Mouse (Mus musculus) limb, embryonic 11.5 days (tissue): ENCODE data around the gene 4930432K21Rik. TPM values are rescaled to one million over a fixed set of nuclear protein-coding genes. Genes with fewer than 3 reads are reported as not detected.

Source experiments
- ATAC-seq: fragments of 200-750 bp; cut with Nextera tagmentation; 2 replicates; pipeline ENCODE4 v1.8.0; 2017; ENCODE audit warnings: low read depth; ENCODE audit not compliant: insufficient number of reproducible peaks, low FRiP score, low TSS enrichment
- DNase-seq: peaks from one replicate; pipeline ENCODE4 v3.0.0-alpha.2; 2015; ENCODE audit warnings: low spot score
- H3K27ac ChIP-seq: fragments of 300-500 bp; sonication (generic); replicated peaks from 2 replicates; pipeline ENCODE4 v1.5.1; 2014; ENCODE audit warnings: low read depth, mild to moderate bottlenecking, low read length
- H3K27me3 ChIP-seq: fragments of 300-500 bp; sonication (generic); 2 replicates; pipeline ENCODE4 v1.6.1; 2014; ENCODE audit warnings: mild to moderate bottlenecking, low read length, mixed read lengths; ENCODE audit not compliant: control insufficient read depth, insufficient read depth
- H3K36me3 ChIP-seq: fragments of 300-500 bp; sonication (generic); 2 replicates; pipeline ENCODE4 v1.6.1; 2014; ENCODE audit warnings: mild to moderate bottlenecking, low read length, moderate library complexity, mixed read lengths; ENCODE audit not compliant: control insufficient read depth, insufficient read depth
- H3K4me1 ChIP-seq: fragments of 300-500 bp; sonication (generic); 2 replicates; pipeline ENCODE4 v1.6.1; 2014; ENCODE audit warnings: low read length, mixed read lengths; ENCODE audit not compliant: control insufficient read depth, insufficient read depth
- H3K4me2 ChIP-seq: fragments of 300-500 bp; sonication (generic); 2 replicates; pipeline ENCODE4 v1.6.1; 2014; ENCODE audit warnings: low read depth, mild to moderate bottlenecking, moderate library complexity; ENCODE audit not compliant: severe bottlenecking
- H3K4me3 ChIP-seq: fragments of 300-500 bp; sonication (generic); 2 replicates; pipeline ENCODE4 v1.5.1; 2014; ENCODE audit warnings: low read depth, low read length
- H3K9ac ChIP-seq: fragments of 300-500 bp; sonication (generic); 2 replicates; pipeline ENCODE4 v1.6.1; 2014; ENCODE audit warnings: mild to moderate bottlenecking, low read length
- H3K9me3 ChIP-seq: fragments of 300-500 bp; sonication (generic); 2 replicates; pipeline ENCODE4 v1.6.1; 2016; ENCODE audit warnings: low read length; ENCODE audit not compliant: control insufficient read depth
- WGBS: fragments of 180-500 bp; shearing (Covaris S2); extraction: QIAGEN DNeasy Blood & Tissue Kit; methylation state at CpG from one replicate; pipeline ENCODE4 v1.1.7; 2014; 5-methylcytosine and 5-hydroxymethylcytosine counted together
- polyA plus RNA-seq: library from polyadenylated mRNA; unstranded; fragments of >200 nt; fragmentation: Nextera tagmentation; extraction: Ambion mirVana; gene quantifications from 2 replicates; pipeline ENCODE4 v1.2.1, GENCODE M21; 2014

The 4930432K21Rik gene
- polyA plus RNA-seq, 1 experiment from 2014 or later: 0.61 TPM

DNA sequence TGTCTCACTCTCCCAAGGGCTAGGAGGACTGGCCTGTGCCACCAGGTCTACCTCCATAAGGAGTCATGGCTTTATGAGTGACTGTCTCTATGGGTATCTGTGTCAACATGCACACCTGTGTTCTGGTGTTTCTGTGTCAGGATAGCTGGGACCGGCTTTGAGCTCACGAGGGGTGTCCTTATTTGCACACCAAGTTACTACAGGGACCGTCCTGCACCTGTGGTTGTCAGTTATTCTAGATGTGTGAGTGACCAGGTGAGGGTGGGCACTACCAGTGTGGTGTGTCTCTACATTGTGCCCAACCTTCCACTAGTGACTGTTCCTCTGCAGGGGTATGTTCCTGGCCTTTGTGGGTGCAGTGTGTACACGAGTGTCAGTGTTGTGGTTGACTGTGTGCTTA, 35.0 kb downstream of the 4930432K21Rik start:
- peaks cover 42% of the 10 kb centered on the region for H3K4me1 ChIP-seq
- 54% methylated on average over 4 of the region's 4 CpGs for WGBS
- H3K36me3 ChIP-seq: peaks cover 4% of the 10 kb centered on the region
- H3K4me2 ChIP-seq: peak overlapping the region; percentile 59
- H3K27ac ChIP-seq: peak overlapping the region; percentile 93
- peak overlapping the region; percentile 99 for H3K9ac ChIP-seq
- H3K4me3 ChIP-seq: peak overlapping the region; percentile 83
- ATAC-seq (no peak), DNase-seq (no peak)
- no peaks in the 10 kb centered on the region for H3K9me3 ChIP-seq
- H3K27me3 ChIP-seq: no peaks in the 10 kb centered on the region

DNA sequence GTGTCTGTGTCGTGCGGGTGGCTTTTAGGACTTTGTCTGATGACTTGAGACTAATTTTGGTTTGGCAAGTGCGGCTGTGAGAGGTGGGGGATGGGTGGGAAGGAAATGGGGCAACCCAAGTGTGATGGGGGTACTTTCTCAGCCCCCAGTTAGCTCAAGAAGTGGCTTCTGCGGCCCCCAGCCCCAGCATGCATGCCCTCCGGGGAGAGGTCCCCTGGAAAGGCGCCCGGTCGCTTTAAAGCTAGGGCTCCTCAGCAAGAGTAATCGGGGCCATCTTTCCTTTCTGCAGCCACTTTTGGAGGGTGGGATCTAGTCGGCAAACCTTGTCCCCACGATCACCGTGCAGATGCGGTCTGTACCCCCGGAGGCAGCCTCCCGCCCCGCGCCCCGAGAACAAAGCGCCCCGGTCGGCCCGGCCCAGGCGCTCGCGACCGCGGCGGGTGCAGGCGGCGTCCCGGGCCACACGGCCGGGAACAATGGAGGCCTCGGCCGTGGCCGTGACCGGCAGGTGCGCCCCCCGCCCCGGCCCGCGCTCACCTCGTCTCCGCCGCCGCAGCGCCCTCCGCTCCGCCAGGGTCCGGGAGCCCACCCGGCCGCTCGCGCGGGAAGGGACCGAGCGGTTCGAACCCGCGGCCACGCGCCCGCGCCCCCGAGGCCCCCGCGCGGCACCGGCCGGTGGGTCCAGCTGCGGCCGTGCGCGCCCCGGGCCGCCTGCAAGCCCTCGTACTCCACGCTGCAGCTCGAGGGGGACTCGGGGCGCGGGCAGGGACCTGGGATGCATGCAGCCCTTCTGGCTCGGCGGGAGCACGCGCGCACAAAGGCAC, 35.6 kb downstream of the 4930432K21Rik start:
- peaks cover 40% of the 10 kb centered on the region for H3K4me1 ChIP-seq
- no peaks in the 10 kb centered on the region for H3K27me3 ChIP-seq
- H3K9ac ChIP-seq: peak overlapping the region; percentile 99
- no peaks in the 10 kb centered on the region for H3K9me3 ChIP-seq
- H3K4me3 ChIP-seq: peak overlapping the region; percentile 83
- H3K36me3 ChIP-seq: peaks cover 3% of the 10 kb centered on the region
- peak overlapping the region; percentile 59 for H3K4me2 ChIP-seq
- H3K27ac ChIP-seq: peak overlapping the region; percentile 93
- 1% methylated on average over 65 of the region's 87 CpGs for WGBS
- DNase-seq (peak; percentile 78), ATAC-seq (no peak)

DNA sequence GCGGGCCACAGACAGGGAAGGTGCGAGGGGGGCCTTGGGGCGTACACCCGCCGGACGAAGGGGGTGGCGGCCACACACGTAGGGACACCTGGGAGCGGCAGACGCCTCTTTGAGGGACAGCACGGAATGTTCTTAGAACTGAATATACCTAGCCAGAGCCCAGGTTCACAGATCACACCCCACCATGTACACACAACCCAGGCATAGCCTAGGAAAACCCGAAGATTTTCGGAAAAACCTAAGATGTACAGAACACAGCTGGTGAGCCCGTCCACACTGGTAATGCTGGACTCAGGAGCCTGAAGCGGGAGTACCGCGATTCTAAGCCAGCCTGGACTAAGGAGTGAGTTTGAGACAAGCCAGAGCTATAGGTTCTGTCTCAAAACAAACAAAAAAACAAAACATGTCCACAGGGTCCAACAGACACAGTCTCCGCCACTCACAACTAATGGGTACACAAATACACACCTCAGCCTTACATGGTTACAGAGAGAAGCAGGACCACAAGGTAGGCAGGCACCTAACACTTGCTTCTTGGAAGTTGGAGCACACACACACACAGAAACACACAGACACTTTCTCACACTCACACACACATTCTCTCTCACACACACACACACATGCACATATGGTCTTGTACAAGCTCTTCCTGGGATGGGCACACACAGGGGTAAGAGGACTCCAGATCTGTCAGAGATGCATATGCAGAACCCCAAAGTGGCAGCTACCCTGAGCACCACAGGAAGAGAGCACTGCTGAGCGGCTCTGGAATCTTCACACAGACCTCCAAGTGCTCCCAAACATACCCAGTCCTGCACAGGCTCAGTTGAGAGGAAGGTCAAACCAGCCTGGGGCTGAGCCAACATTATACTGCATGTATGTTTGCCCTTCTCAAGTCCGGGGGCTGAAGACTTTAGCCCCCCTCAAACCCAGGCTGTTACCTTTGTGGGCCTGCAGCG, 36.5 kb downstream of the 4930432K21Rik start:
- no peaks in the 10 kb centered on the region; the same call in 1 of the 2 replicates for H3K36me3 ChIP-seq
- peak overlapping the region; percentile 93 for H3K27ac ChIP-seq
- ATAC-seq: no peak
- 19% methylated on average over 21 of the region's 21 CpGs for WGBS
- H3K9me3 ChIP-seq: no peaks in the 10 kb centered on the region
- H3K9ac ChIP-seq: peak overlapping the region; percentile 99
- H3K27me3 ChIP-seq: no peaks in the 10 kb centered on the region
- no peak for DNase-seq
- peak overlapping the region; percentile 59 for H3K4me2 ChIP-seq
- H3K4me1 ChIP-seq: peaks cover 34% of the 10 kb centered on the region
- peak overlapping the region; percentile 83 for H3K4me3 ChIP-seq

DNA sequence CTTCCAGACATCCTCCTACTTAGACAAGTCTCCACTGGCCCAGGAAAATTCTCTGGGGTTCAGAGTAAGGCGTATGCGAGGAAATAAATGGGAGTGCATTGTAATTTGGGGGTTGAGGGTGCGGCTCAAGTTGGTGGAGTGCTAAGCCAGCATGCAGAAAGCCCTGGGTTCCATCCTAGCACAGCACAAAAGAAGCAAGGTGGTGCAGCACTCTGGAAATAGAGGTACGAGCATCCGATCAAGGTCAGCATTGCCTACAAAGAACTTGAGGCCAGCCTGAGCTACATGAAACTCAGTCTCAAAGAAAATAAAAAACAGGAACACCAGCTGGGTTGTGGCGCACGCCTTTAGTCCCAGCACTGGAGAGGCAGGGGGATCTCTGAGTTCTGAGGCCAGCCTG, 37.3 kb downstream of the 4930432K21Rik start, which contains the start of gene Nanos3:
Nanos3 (minus strand) TSS at position 101 of the 400 bp plus-strand sequence.
- Histone ChIP-seq H3K36me3 (no peaks in the 10 kb centered on the region; the same call in 1 of the 2 replicates), H3K9me3 (no peaks in the 10 kb centered on the region), H3K9ac (peak within 1 kb of the TSS; percentile 99), H3K27me3 (no peaks in the 10 kb centered on the region), H3K27ac (peak within 1 kb of the TSS; percentile 93; the same call in 1 of the 2 replicates), H3K4me2 (peak within 1 kb of the TSS; percentile 59), H3K4me1 (peaks cover 27% of the 10 kb centered on the region), H3K4me3 (peak within 1 kb of the TSS; percentile 83)
- 91% methylated on average over 7 of the region's 7 CpGs for WGBS
- ATAC-seq: no peak
- no peak for DNase-seq

DNA sequence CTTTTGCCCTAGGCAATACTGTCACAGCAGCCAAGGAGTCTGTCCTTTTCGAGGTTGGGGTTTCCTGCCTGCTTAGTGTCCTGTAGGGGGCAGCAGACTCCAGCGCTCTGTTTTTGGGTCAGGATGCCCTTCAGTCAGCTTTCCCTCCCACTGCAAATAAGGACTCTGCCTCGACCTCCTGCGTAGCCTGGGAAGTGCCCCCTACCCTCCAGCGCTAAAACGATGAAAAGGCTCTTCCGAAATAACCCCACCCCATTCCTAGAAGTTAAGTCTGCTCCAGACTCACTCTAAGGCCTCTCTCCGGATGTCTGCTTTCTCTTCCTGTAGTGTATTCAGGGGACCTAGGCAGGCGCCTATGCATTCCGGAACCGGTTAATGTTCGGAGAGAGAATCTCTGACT, 38.7 kb downstream of the 4930432K21Rik start:
- Histone ChIP-seq H3K36me3 (no peaks in the 10 kb centered on the region; the same call in 1 of the 2 replicates), H3K4me3 (peak overlapping the region; percentile 22), H3K27me3 (no peaks in the 10 kb centered on the region), H3K4me2 (peak overlapping the region; percentile 76), H3K4me1 (peaks cover 14% of the 10 kb centered on the region), H3K27ac (no peak overlapping the region), H3K9me3 (no peaks in the 10 kb centered on the region), H3K9ac (peak overlapping the region; percentile 44; the same call in 1 of the 2 replicates)
- under 1% methylated on average over 12 of the region's 12 CpGs for WGBS
- DNase-seq (peak; percentile 84), ATAC-seq (no peak)

DNA sequence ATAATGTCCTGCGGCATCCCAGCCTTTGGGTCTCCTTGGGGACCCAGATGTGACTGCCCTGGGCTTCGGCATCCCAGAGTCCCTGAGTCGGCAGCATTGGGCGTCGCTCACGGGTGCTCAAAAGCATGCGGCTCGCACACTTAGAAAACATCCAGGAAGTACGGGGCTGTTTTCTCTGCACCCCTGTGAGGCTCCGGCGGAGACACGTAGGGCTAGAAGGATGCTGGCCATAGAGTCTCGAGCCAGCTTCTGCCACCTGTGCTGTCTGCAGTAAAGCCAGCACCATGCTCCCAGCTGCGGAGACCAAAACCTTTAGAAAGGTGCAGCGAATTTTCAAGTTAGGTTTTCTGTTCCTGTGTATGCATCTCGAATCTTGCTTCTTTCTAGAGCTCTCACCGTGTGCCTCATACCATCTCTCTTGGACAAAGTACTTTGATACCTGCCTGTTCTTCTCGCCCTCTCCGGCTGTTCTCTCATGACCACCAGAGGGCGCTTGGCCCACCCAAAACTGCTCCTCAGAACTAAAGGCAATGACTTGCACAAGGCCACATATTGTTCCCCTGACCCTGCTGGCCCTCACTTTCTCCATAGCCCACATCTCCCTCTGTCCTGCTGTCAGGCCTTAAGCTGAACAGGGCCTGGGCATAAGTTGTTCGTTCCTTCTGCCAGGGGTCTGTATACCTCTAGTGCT, 39.4 kb downstream of the 4930432K21Rik start:
- no peaks in the 10 kb centered on the region for H3K9me3 ChIP-seq
- peak overlapping the region; percentile 22 for H3K4me3 ChIP-seq
- peaks cover 16% of the 10 kb centered on the region for H3K4me1 ChIP-seq
- H3K27ac ChIP-seq: no peak overlapping the region
- peak overlapping the region; percentile 44 for H3K9ac ChIP-seq
- H3K27me3 ChIP-seq: no peaks in the 10 kb centered on the region
- 4% methylated on average over 21 of the region's 21 CpGs for WGBS
- peak; percentile 85 for DNase-seq
- H3K4me2 ChIP-seq: peak overlapping the region; percentile 76
- ATAC-seq: no peak
- no peaks in the 10 kb centered on the region for H3K36me3 ChIP-seq

DNA sequence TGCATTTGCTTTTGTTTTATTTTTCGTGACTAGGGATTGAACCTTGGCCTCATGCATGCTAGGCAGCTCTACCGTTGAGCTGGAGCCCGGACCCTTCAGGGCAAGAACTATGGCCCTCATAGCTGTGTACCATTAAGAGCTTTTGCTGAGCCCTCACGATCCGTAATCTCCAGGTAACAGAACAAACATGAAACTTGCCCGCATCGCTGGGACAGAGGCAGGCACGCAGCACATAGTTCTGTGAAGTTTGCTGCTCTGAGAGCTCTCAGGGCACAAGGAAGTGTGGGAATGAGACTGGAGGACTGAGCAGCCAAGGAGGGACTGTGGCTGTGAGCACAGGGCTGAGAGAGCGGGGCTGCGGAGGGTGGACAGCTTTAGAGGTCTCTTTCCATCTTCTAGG, 40.8 kb downstream of the 4930432K21Rik start:
- no peak overlapping the region for H3K27ac ChIP-seq
- 87% methylated on average over 10 of the region's 10 CpGs for WGBS
- no peak overlapping the region for H3K4me2 ChIP-seq
- H3K27me3 ChIP-seq: no peaks in the 10 kb centered on the region
- H3K4me1 ChIP-seq: peaks cover 20% of the 10 kb centered on the region
- H3K9ac ChIP-seq: no peak overlapping the region
- no peaks in the 10 kb centered on the region for H3K36me3 ChIP-seq
- no peak for ATAC-seq
- DNase-seq: no peak
- no peak overlapping the region for H3K4me3 ChIP-seq
- no peaks in the 10 kb centered on the region for H3K9me3 ChIP-seq

DNA sequence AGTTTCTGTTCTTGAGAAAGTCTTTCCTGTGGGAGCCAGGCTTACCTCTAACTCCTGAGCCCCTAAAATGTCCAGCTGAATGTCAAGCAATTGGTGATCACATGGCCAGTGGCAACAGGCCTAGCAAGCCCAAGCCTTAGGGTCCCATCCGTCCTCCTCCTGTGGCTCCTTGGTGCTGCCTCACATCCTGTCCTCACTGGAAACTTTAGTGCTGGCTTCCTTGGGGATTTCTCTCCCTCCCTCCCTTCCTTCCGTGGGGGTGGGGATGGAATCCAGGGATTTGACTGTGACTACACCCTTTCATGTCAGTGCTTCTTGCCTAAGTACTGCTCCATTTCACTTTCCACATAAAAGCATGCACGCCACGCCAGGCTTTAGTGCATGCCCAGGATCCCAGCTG, 41.8 kb downstream of the 4930432K21Rik start:
- 54% methylated on average over 4 of the region's 4 CpGs for WGBS
- DNase-seq (no peak), ATAC-seq (no peak)
- H3K9me3 ChIP-seq: no peaks in the 10 kb centered on the region
- no peak overlapping the region for H3K27ac ChIP-seq
- H3K36me3 ChIP-seq: no peaks in the 10 kb centered on the region
- H3K4me1 ChIP-seq: peaks cover 15% of the 10 kb centered on the region
- H3K27me3 ChIP-seq: no peaks in the 10 kb centered on the region
- no peak overlapping the region for H3K9ac ChIP-seq
- H3K4me2 ChIP-seq: no peak overlapping the region
- no peak overlapping the region for H3K4me3 ChIP-seq
